Mouse (Mus musculus): Measurements from ENCODE around the gene Gm49425.
A peak's percentile ranks its signal among the peaks of the same experiment; 100 is the strongest.

Gene Gm49425

GRCm38 (mm10) chr15:101485911-101486635 is 31.0 kb downstream of the Gm49425 start:
- DNase-seq: no peak

- DNase-seq: no peak
Measured at GRCm38 (mm10) chr15:101484939-101485338, 32.1 kb downstream of the Gm49425 start.

GRCm38 (mm10) chr15:101483646-101484045 is 33.4 kb downstream of the Gm49425 start:
- no peak for DNase-seq

GRCm38 (mm10) chr15:101482056-101482455 is 35.0 kb downstream of the Gm49425 start:
- DNase-seq: no peak

GRCm38 (mm10) chr15:101479666-101480060 is 37.4 kb downstream of the Gm49425 start:
- peak; percentile 89 for DNase-seq

GRCm38 (mm10) chr15:101479007-101479665 is 37.9 kb downstream of the Gm49425 start:
- DNase-seq: peak; percentile 88

GRCm38 (mm10) chr15:101472952-101473528 is 44.0 kb downstream of the Gm49425 start, which contains the start of gene Krt86:
Krt86 (plus strand) TSS chr15:101473478.
- DNase-seq: no peak

- DNase-seq: no peak
Measured at GRCm38 (mm10) chr15:101469093-101469492, 48.0 kb downstream of the Gm49425 start.
